8 mouse cellular contexts compared by ENCODE assay signal in the genomic region with DNA sequence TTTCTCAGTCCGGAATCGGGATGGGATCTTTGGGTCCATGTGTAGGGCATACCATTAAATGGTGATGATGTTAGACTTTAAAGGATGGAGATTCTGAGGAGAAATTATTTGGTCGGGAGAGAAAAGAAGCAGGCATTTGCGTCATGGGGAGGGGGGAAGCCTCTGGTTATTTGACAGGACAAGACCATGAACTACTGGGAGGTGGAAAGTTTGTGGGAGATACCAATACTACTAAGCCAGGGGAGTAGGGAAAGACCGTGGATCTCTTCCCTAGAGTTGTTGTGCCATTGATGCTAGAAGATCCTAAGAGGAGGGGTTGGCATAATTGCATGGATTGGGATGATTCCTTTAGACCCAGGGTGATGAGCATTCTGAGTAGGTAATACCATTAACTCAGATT. TPM values are rescaled to one million over a fixed set of nuclear protein-coding genes. Genes with fewer than 3 reads are reported as not detected.
A peak's percentile ranks its signal among the peaks of the same experiment; 100 is the strongest.
DNase-seq lines count a peak whose midpoint lies in the region; ATAC-seq and TF ChIP-seq lines count a peak whose summit lies in the region.

No protein-coding gene starts in this region.

- no peaks in the 10 kb centered on the region for H3K27me3 ChIP-seq in limb, embryonic 14.5 days (ENCODE audit: control insufficient read depth, insufficient read depth, low read length)

- TF ChIP-seq POLR2A in limb, embryonic 14.5 days (IDR thresholded peaks at IDR 0.05; ENCODE audit: borderline replicate concordance, extremely low read depth, insufficient read depth, insufficient read length): no peak

- peak overlapping the region; percentile 53 for H3K4me3 ChIP-seq in limb, embryonic 14.5 days (replicated peaks; ENCODE audit: low read length)

- peak overlapping the region; percentile 54 for H3K9ac ChIP-seq in limb, embryonic 14.5 days (ENCODE audit: low read depth, low read length, severe bottlenecking)

- 22% methylated on average over 5 of the region's 5 CpGs for WGBS in limb, embryonic 14.5 days

- peaks cover 2% of the 10 kb centered on the region; the same call in 1 of the 2 replicates for H3K4me1 ChIP-seq in limb, embryonic 14.5 days (ENCODE audit: control insufficient read depth, insufficient read depth, low read length)

- 0 out of 2 replicates have a peak, but pooled peaks cover 2% of the 10 kb centered on the region for H3K36me3 ChIP-seq in limb, embryonic 14.5 days (ENCODE audit: control insufficient read depth, insufficient read depth, low read length)

- H3K27ac ChIP-seq in limb, embryonic 14.5 days (replicated peaks; ENCODE audit: low read depth, low read length): no peak overlapping the region

- DNase-seq in cerebellum, postnatal 14 days: peak; percentile 4 to 15
- no peak for DNase-seq in cerebellum, postnatal 4 days (ENCODE audit: low spot score in 2 of 2)
- DNase-seq in thymus, postnatal 14 days: peak; percentile 6
- no peak for DNase-seq in thymus, postnatal 25 days
- DNase-seq in limb, embryonic 14.5 days (ENCODE audit: low spot score): no peak
- no peak for DNase-seq in right cerebral cortex, postnatal 25 days
- DNase-seq in adrenal gland, postnatal 4 days (ENCODE audit: low spot score in 2 of 2): no peak
- no peak for DNase-seq in adrenal gland, postnatal 10 days

- no peaks in the 10 kb centered on the region for H3K9me3 ChIP-seq in limb, embryonic 14.5 days (ENCODE audit: control insufficient read depth, low read length)

- no peak for ATAC-seq in limb, embryonic 14.5 days (ENCODE audit: low FRiP score, low read depth)

- H3K4me2 ChIP-seq in limb, embryonic 14.5 days (replicated peaks; ENCODE audit: low read depth, low read length, severe bottlenecking): peak overlapping the region; percentile 45

RNA-seq across cellular contexts. Expression of gene Gripap1, which starts 0.7 kb away (rescaled TPM):
- 60.2 and 63.0 TPM in 2 replicates for polyA plus RNA-seq in limb, embryonic 14.5 days (2012; rRNA removed)
- polyA plus RNA-seq in limb, embryonic 14.5 days (2014; fragmentation: Nextera tagmentation; extraction: Ambion mirVana): 31.9 and 32.9 TPM in 2 replicates
- total RNA-seq in adrenal gland, postnatal 4 days (2021): 10 to 100 TPM; 52.0 to 64.8 TPM
- total RNA-seq in adrenal gland, postnatal 10 days (2021): 10 to 100 TPM; 34.2 to 48.2 TPM

RNA-seq across cellular contexts. Expression of gene Tfe3, which starts 27.9 kb away (rescaled TPM):
- 24.4 and 25.3 TPM in 2 replicates for polyA plus RNA-seq in limb, embryonic 14.5 days (2012; rRNA removed)
- 22.1 and 22.2 TPM in 2 replicates for polyA plus RNA-seq in limb, embryonic 14.5 days (2014; fragmentation: Nextera tagmentation; extraction: Ambion mirVana)
- total RNA-seq in adrenal gland, postnatal 4 days (2021): 10 to 100 TPM; 39.9 to 41.0 TPM
- 10 to 100 TPM; 35.7 to 39.3 TPM for total RNA-seq in adrenal gland, postnatal 10 days (2021)

RNA-seq across cellular contexts. Expression of gene Kcnd1, which starts 31.8 kb away (rescaled TPM):
- polyA plus RNA-seq in limb, embryonic 14.5 days (2012; rRNA removed): 4.1 and 5.7 TPM in 2 replicates
- polyA plus RNA-seq in limb, embryonic 14.5 days (2014; fragmentation: Nextera tagmentation; extraction: Ambion mirVana): 1.7 and 2.2 TPM in 2 replicates
- 1 to 10 TPM; 2.2 to 3.6 TPM for total RNA-seq in adrenal gland, postnatal 4 days (2021)
- 1 to 10 TPM; 1.2 to 2.1 TPM for total RNA-seq in adrenal gland, postnatal 10 days (2021)

RNA-seq across cellular contexts. Expression of gene Ccdc120, which starts 39.6 kb away (rescaled TPM):
- 25.7 and 38.6 TPM in 2 replicates for polyA plus RNA-seq in limb, embryonic 14.5 days (2012; rRNA removed)
- polyA plus RNA-seq in limb, embryonic 14.5 days (2014; fragmentation: Nextera tagmentation; extraction: Ambion mirVana): 14.9 and 16.0 TPM in 2 replicates
- 10 to 100 TPM in 1 of 2 experiments, 1 to 10 TPM in 1; 9.0 to 10.8 TPM for total RNA-seq in adrenal gland, postnatal 4 days (2021)
- 1 to 10 TPM; 5.2 to 6.9 TPM for total RNA-seq in adrenal gland, postnatal 10 days (2021)

RNA-seq across cellular contexts. Expression of gene Otud5, which starts 50.9 kb away (rescaled TPM):
- polyA plus RNA-seq in limb, embryonic 14.5 days (2012; rRNA removed): 71.3 and 76.3 TPM in 2 replicates
- polyA plus RNA-seq in limb, embryonic 14.5 days (2014; fragmentation: Nextera tagmentation; extraction: Ambion mirVana): 38.3 and 38.7 TPM in 2 replicates
- total RNA-seq in adrenal gland, postnatal 4 days (2021): 10 to 100 TPM; 73.4 to 86.3 TPM
- 10 to 100 TPM; 49.6 to 54.7 TPM for total RNA-seq in adrenal gland, postnatal 10 days (2021)

Comparison
In these comparisons a context has a peak if more than half of its experiments do, and no peak if none do; other contexts are left out.
1. DNase-seq: peak in cerebellum, postnatal 14 days (2 of 2) and thymus, postnatal 14 days (single experiment); none in cerebellum, postnatal 4 days (0 of 2), thymus, postnatal 25 days (single experiment), limb, embryonic 14.5 days (single experiment), right cerebral cortex, postnatal 25 days (single experiment), adrenal gland, postnatal 4 days (0 of 2) and adrenal gland, postnatal 10 days (single experiment).